Mouse (Mus musculus) T-helper 1 cell (primary cell): ENCODE measurements around the gene Sh2b1.

ENCODE experiments used
- in situ Hi-C: fragments of 300-600 bp; cut with MboI, MseI; formaldehyde crosslinking; loops from one replicate; pipeline ENCODE4 v1.15.1; 2025; ENCODE audit warnings: high pct_unique_total_duplicates

Sh2b1 gene

GRCm38 (mm10) chr7:126456382-126457266 is 18.6 kb downstream of the Sh2b1 start:
- in situ Hi-C loops, result no loop called here

- in situ Hi-C loops, result no loop called here
Measured at GRCm38 (mm10) chr7:126455242-126455641, 20.0 kb downstream of the Sh2b1 start.

- in situ Hi-C loops, result no loop called here
Measured at GRCm38 (mm10) chr7:126453861-126454260, 21.4 kb downstream of the Sh2b1 start.

GRCm38 (mm10) chr7:126452244-126452643 is 23.0 kb downstream of the Sh2b1 start:
- in situ Hi-C loops, result no loop called here

- in situ Hi-C loops, result no loop called here
Measured at GRCm38 (mm10) chr7:126450641-126451040, 24.6 kb downstream of the Sh2b1 start.

GRCm38 (mm10) chr7:126449991-126450390 is 25.2 kb downstream of the Sh2b1 start:
- in situ Hi-C loops, result loop anchor here (5.0 kb wide), 1 partner anchor 62 kb away; no protein-coding TSS in a partner anchor

GRCm38 (mm10) chr7:126448481-126448880 is 26.7 kb downstream of the Sh2b1 start:
- in situ Hi-C loops, result loop anchor here (5.0 kb wide), 1 partner anchor 64 kb away; no protein-coding TSS in a partner anchor

GRCm38 (mm10) chr7:126446217-126446616 is 29.0 kb downstream of the Sh2b1 start:
- in situ Hi-C loops, result loop anchor here (5.0 kb wide), 1 partner anchor 66 kb away; no protein-coding TSS in a partner anchor

GRCm38 (mm10) chr7:126445104-126445815 is 30.0 kb downstream of the Sh2b1 start:
- in situ Hi-C loops, result loop anchor here (5.0 kb wide), 1 partner anchor 67 kb away; no protein-coding TSS in a partner anchor

GRCm38 (mm10) chr7:126444536-126444935 is 30.7 kb downstream of the Sh2b1 start:
- in situ Hi-C loops, result no loop called here

- in situ Hi-C loops, result no loop called here
Measured at GRCm38 (mm10) chr7:126443997-126444396, 31.2 kb downstream of the Sh2b1 start.

GRCm38 (mm10) chr7:126440134-126440533 is 35.1 kb downstream of the Sh2b1 start:
- in situ Hi-C loops, result no loop called here

GRCm38 (mm10) chr7:126436851-126437250 is 38.4 kb downstream of the Sh2b1 start:
- in situ Hi-C loops, result no loop called here

GRCm38 (mm10) chr7:126435801-126436200 is 39.4 kb downstream of the Sh2b1 start:
- in situ Hi-C loops, result no loop called here

GRCm38 (mm10) chr7:126434726-126435125 is 40.5 kb downstream of the Sh2b1 start:
- in situ Hi-C loops, result no loop called here

GRCm38 (mm10) chr7:126430167-126430566 is 45.1 kb downstream of the Sh2b1 start:
- in situ Hi-C loops, result no loop called here

GRCm38 (mm10) chr7:126429503-126429898 is 45.7 kb downstream of the Sh2b1 start:
- in situ Hi-C loops, result no loop called here

GRCm38 (mm10) chr7:126428631-126429502 is 46.4 kb downstream of the Sh2b1 start, which contains the start of gene Rabep2:
Gene Rabep2, plus strand, starts transcription at chr7:126428759.
- in situ Hi-C loops, result no loop called here

- in situ Hi-C loops, result no loop called here
Measured at GRCm38 (mm10) chr7:126428154-126428553, 47.1 kb downstream of the Sh2b1 start.

- in situ Hi-C loops, result no loop called here
Measured at GRCm38 (mm10) chr7:126427323-126427860, 47.8 kb downstream of the Sh2b1 start.

GRCm38 (mm10) chr7:126424161-126424560 is 51.1 kb downstream of the Sh2b1 start:
- in situ Hi-C loops, result no loop called here
